Comparison of ENCODE assay signal across 11 mouse cellular contexts in genomic region chr1:180269033-180269432, GRCm38 (mm10). TPM values are rescaled to one million over a fixed set of nuclear protein-coding genes. Genes with fewer than 3 reads are reported as not detected.
DNase-seq lines count a peak whose midpoint lies in the region; ATAC-seq and TF ChIP-seq lines count a peak whose summit lies in the region.
"Had no signal": no experiment of that assay in that cellular context is flagged by ENCODE, and none has a peak within 500 bp of the region (broad histone marks: within the 10 kb centered on the region; RNA-seq: fewer than 3 reads in every experiment).

No protein-coding gene starts in this region.

- peak overlapping the region; percentile 22; the same call in 1 of the 2 replicates for H3K9ac ChIP-seq in forebrain, embryonic 16.5 days (replicated peaks; ENCODE audit: low read depth, low read length)
- H3K9ac ChIP-seq in forebrain, postnatal 0 days, result no peak overlapping the region
- 0 out of 2 replicates have a peak overlapping the region, but pooled peaks have one; percentile 14 for H3K9ac ChIP-seq in kidney, embryonic 15.5 days
- no peak overlapping the region for H3K9ac ChIP-seq in midbrain, embryonic 13.5 days (replicated peaks)
- no peak overlapping the region for H3K9ac ChIP-seq in midbrain, embryonic 16.5 days (ENCODE audit: low read depth, low read length)
- H3K9ac ChIP-seq: embryonic facial prominence, embryonic 15.5 days; forebrain, embryonic 15.5 days; limb, embryonic 15.5 days had no signal

- 0 out of 2 replicates have a peak, but pooled peaks cover 3% of the 10 kb centered on the region for H3K27me3 ChIP-seq in forebrain, embryonic 16.5 days (replicated peaks; ENCODE audit: control insufficient read depth, insufficient read depth, low read length)
- no peaks in the 10 kb centered on the region for H3K27me3 ChIP-seq in forebrain, postnatal 0 days (ENCODE audit: insufficient read depth, low read length)
- no peaks in the 10 kb centered on the region; the same call in 1 of the 2 replicates for H3K27me3 ChIP-seq in kidney, embryonic 15.5 days
- peaks cover 17% of the 10 kb centered on the region for H3K27me3 ChIP-seq in midbrain, embryonic 13.5 days
- peaks cover 7% of the 10 kb centered on the region for H3K27me3 ChIP-seq in midbrain, embryonic 16.5 days (ENCODE audit: control insufficient read depth, insufficient read depth, low read depth, low read length)
- no peaks in the 10 kb centered on the region for H3K27me3 ChIP-seq in small intestine, adult 2 months (ENCODE audit: control insufficient read depth, insufficient read depth, low read length)
- H3K27me3 ChIP-seq: embryonic facial prominence, embryonic 15.5 days; forebrain, embryonic 15.5 days had no signal

- no peak overlapping the region for H3K27ac ChIP-seq in forebrain, embryonic 16.5 days (ENCODE audit: low read length)
- no peak overlapping the region for H3K27ac ChIP-seq in forebrain, postnatal 0 days (ENCODE audit: low read depth, low read length)
- H3K27ac ChIP-seq in kidney, embryonic 15.5 days, result no peak overlapping the region
- no peak overlapping the region for H3K27ac ChIP-seq in midbrain, embryonic 13.5 days
- H3K27ac ChIP-seq in midbrain, embryonic 16.5 days (ENCODE audit: low read length), result no peak overlapping the region
- H3K27ac ChIP-seq in small intestine, adult 2 months (ENCODE audit: insufficient read depth, low read depth, low read length), result peak overlapping the region; percentile 4
- H3K27ac ChIP-seq: embryonic facial prominence, embryonic 15.5 days; forebrain, embryonic 15.5 days; limb, embryonic 15.5 days had no signal

- no peak overlapping the region for H3K4me3 ChIP-seq in forebrain, embryonic 16.5 days (replicated peaks; ENCODE audit: low read length)
- H3K4me3 ChIP-seq in forebrain, postnatal 0 days (ENCODE audit: low read depth, low read length), result no peak overlapping the region
- H3K4me3 ChIP-seq in kidney, embryonic 15.5 days (replicated peaks), result no peak overlapping the region
- H3K4me3 ChIP-seq in midbrain, embryonic 13.5 days (replicated peaks), result no peak overlapping the region
- no peak overlapping the region for H3K4me3 ChIP-seq in midbrain, embryonic 16.5 days (ENCODE audit: low read depth, low read length)
- H3K4me3 ChIP-seq in small intestine, adult 2 months (ENCODE audit: low read depth, low read length), result no peak overlapping the region
- H3K4me3 ChIP-seq: embryonic facial prominence, embryonic 15.5 days; forebrain, embryonic 15.5 days; limb, embryonic 15.5 days had no signal

- H3K4me1 ChIP-seq in forebrain, embryonic 16.5 days (replicated peaks; ENCODE audit: control insufficient read depth, insufficient read depth, low read length), result peaks cover 2% of the 10 kb centered on the region
- H3K4me1 ChIP-seq in forebrain, postnatal 0 days (ENCODE audit: insufficient read depth), result no peaks in the 10 kb centered on the region
- peaks cover 28% of the 10 kb centered on the region for H3K4me1 ChIP-seq in kidney, embryonic 15.5 days
- 0 out of 2 replicates have a peak, but pooled peaks cover 5% of the 10 kb centered on the region for H3K4me1 ChIP-seq in midbrain, embryonic 13.5 days (replicated peaks)
- H3K4me1 ChIP-seq in midbrain, embryonic 16.5 days (ENCODE audit: control insufficient read depth, insufficient read depth, low read length), result no peaks in the 10 kb centered on the region
- peaks cover 4% of the 10 kb centered on the region; the same call in 1 of the 2 replicates for H3K4me1 ChIP-seq in small intestine, adult 2 months (ENCODE audit: control insufficient read depth, insufficient read depth, insufficient read length, low read length)
- H3K4me1 ChIP-seq: forebrain, embryonic 15.5 days had no signal

- no peak for TF ChIP-seq CTCF in forebrain, postnatal 0 days (IDR thresholded peaks at IDR 0.05; ENCODE audit: low read depth)
- TF ChIP-seq CTCF in small intestine, adult 2 months (IDR thresholded peaks at IDR 0.05; ENCODE audit: extremely low read depth, insufficient read length, insufficient replicate concordance, low read depth, low read length), result no peak

- no peak overlapping the region for H3K4me2 ChIP-seq in forebrain, embryonic 16.5 days (ENCODE audit: low read length)
- no peak overlapping the region for H3K4me2 ChIP-seq in forebrain, postnatal 0 days (ENCODE audit: low read depth)
- H3K4me2 ChIP-seq in kidney, embryonic 15.5 days, result no peak overlapping the region
- no peak overlapping the region for H3K4me2 ChIP-seq in midbrain, embryonic 13.5 days (replicated peaks)
- no peak overlapping the region for H3K4me2 ChIP-seq in midbrain, embryonic 16.5 days (ENCODE audit: low read length)
- H3K4me2 ChIP-seq: embryonic facial prominence, embryonic 15.5 days; forebrain, embryonic 15.5 days; limb, embryonic 15.5 days had no signal

- H3K36me3 ChIP-seq in forebrain, embryonic 16.5 days (ENCODE audit: control insufficient read depth, insufficient read depth), result no peaks in the 10 kb centered on the region
- H3K36me3 ChIP-seq in forebrain, postnatal 0 days (ENCODE audit: insufficient read depth), result no peaks in the 10 kb centered on the region
- no peaks in the 10 kb centered on the region for H3K36me3 ChIP-seq in kidney, embryonic 15.5 days
- H3K36me3 ChIP-seq in midbrain, embryonic 13.5 days, result no peaks in the 10 kb centered on the region
- H3K36me3 ChIP-seq in midbrain, embryonic 16.5 days (ENCODE audit: control insufficient read depth, insufficient read depth, low read length), result no peaks in the 10 kb centered on the region
- H3K36me3 ChIP-seq in small intestine, adult 2 months (ENCODE audit: control insufficient read depth, insufficient read depth, low read length), result no peaks in the 10 kb centered on the region
- H3K36me3 ChIP-seq: embryonic facial prominence, embryonic 15.5 days; forebrain, embryonic 15.5 days; limb, embryonic 15.5 days had no signal

- no peak for DNase-seq in forebrain, postnatal 0 days
- DNase-seq in kidney, postnatal 36 days, result no peak
- no peak for DNase-seq in adrenal gland, postnatal 36 days

- WGBS in forebrain, embryonic 16.5 days, result 97% methylated on average over 2 of the region's 2 CpGs
- 91% methylated on average over 2 of the region's 2 CpGs for WGBS in forebrain, postnatal 0 days
- WGBS in kidney, embryonic 15.5 days, result 93% methylated on average over 2 of the region's 2 CpGs
- 100% methylated on average over 2 of the region's 2 CpGs for WGBS in midbrain, embryonic 13.5 days
- WGBS in midbrain, embryonic 16.5 days, result 96% methylated on average over 2 of the region's 2 CpGs
- 21% methylated on average over 2 of the region's 2 CpGs for WGBS in small intestine, adult 2 months

- ATAC-seq in forebrain, embryonic 16.5 days, result no peak; the same call in 1 of the 2 replicates
- ATAC-seq in forebrain, postnatal 0 days, result no peak; the same call in 1 of the 2 replicates
- no peak for ATAC-seq in kidney, embryonic 15.5 days (replicated peaks; ENCODE audit: low FRiP score)
- peak; percentile 3; the same call in 1 of the 2 replicates for ATAC-seq in midbrain, embryonic 13.5 days
- no peak for ATAC-seq in midbrain, embryonic 16.5 days

- no peaks in the 10 kb centered on the region for H3K9me3 ChIP-seq in forebrain, embryonic 16.5 days (ENCODE audit: control insufficient read depth, low read length)
- H3K9me3 ChIP-seq in forebrain, postnatal 0 days (ENCODE audit: low read length), result no peaks in the 10 kb centered on the region
- no peaks in the 10 kb centered on the region for H3K9me3 ChIP-seq in kidney, embryonic 15.5 days (replicated peaks)
- no peaks in the 10 kb centered on the region for H3K9me3 ChIP-seq in midbrain, embryonic 13.5 days
- no peaks in the 10 kb centered on the region for H3K9me3 ChIP-seq in midbrain, embryonic 16.5 days (replicated peaks; ENCODE audit: control insufficient read depth, low read length, poor library complexity, severe bottlenecking)
- H3K9me3 ChIP-seq: embryonic facial prominence, embryonic 15.5 days; forebrain, embryonic 15.5 days; limb, embryonic 15.5 days had no signal

- no peak for TF ChIP-seq POLR2A in small intestine, adult 2 months (IDR thresholded peaks at IDR 0.05; ENCODE audit: low read depth, low read length)

RNA-seq across cellular contexts. Expression of gene Psen2, which starts 5.8 kb away (rescaled TPM):
- 11.5 and 14.7 TPM in 2 replicates for polyA plus RNA-seq in forebrain, embryonic 16.5 days (2015; fragmentation: Nextera tagmentation; extraction: Ambion mirVana)
- 18.9 and 22.8 TPM in 2 replicates for total RNA-seq in forebrain, postnatal 0 days (2014; rRNA removed)
- polyA plus RNA-seq in forebrain, postnatal 0 days (2015; fragmentation: Nextera tagmentation; extraction: Ambion mirVana), result 16.0 and 17.9 TPM in 2 replicates
- 18.4 and 18.7 TPM in 2 replicates for polyA plus RNA-seq in kidney, embryonic 15.5 days (2015; fragmentation: Nextera tagmentation; extraction: Ambion mirVana)
- 10.7 and 11.1 TPM in 2 replicates for polyA plus RNA-seq in midbrain, embryonic 13.5 days (2015; fragmentation: Nextera tagmentation; extraction: Ambion mirVana)
- polyA plus RNA-seq in midbrain, embryonic 16.5 days (2015; fragmentation: Nextera tagmentation; extraction: Ambion mirVana), result 15.0 and 20.2 TPM in 2 replicates
- 16.1 and 24.7 TPM in 2 replicates for polyA plus RNA-seq in small intestine, adult 2 months (2012; rRNA removed)
- total RNA-seq in adrenal gland, postnatal 36 days (2021), result 10 to 100 TPM; 24.5 to 33.5 TPM

Comparison
In these comparisons a context has a peak if more than half of its experiments do, and no peak if none do; other contexts are left out.
1. H3K9ac ChIP-seq: peak in forebrain, embryonic 16.5 days (single experiment) and kidney, embryonic 15.5 days (single experiment); none in forebrain, postnatal 0 days (single experiment), midbrain, embryonic 13.5 days (single experiment) and midbrain, embryonic 16.5 days (single experiment).